Mouse (Mus musculus) CH12.LX (cell line): Measurements from ENCODE around the gene Rad9a.

Experiments used
- CTCF ChIP-seq, 2 experiments: IDR thresholded peaks in 1 of 2; conservative IDR thresholded peaks in 1 of 2; 2 replicates each; pipeline ENCODE4 v1.5.1; 2011 to 2012; ENCODE audit warnings: low read depth in 2 of 2, low read length in 2 of 2, improper control_type of control experiment in 1 of 2, inconsistent platforms in 1 of 2, mild to moderate bottlenecking in 1 of 2, moderate library complexity in 1 of 2
- EP300 ChIP-seq: IDR thresholded peaks from 2 replicates; pipeline ENCODE4 v1.6.1; 2011; ENCODE audit warnings: low read length, improper control_type of control experiment
- ETS1 ChIP-seq: conservative IDR thresholded peaks from 2 replicates; pipeline ENCODE4 v1.6.1; 2012; ENCODE audit warnings: low read depth, mild to moderate bottlenecking, inconsistent platforms, low read length, improper control_type of control experiment, moderate library complexity
- MAFK ChIP-seq: IDR thresholded peaks from 2 replicates; pipeline ENCODE4 v1.6.1; 2011; ENCODE audit warnings: low read length, improper control_type of control experiment; ENCODE audit not compliant: insufficient replicate concordance
- MAX ChIP-seq: IDR thresholded peaks from 2 replicates; pipeline ENCODE4 v1.6.1; 2011; ENCODE audit warnings: low read length, improper control_type of control experiment
- MYC ChIP-seq: IDR thresholded peaks from 2 replicates; pipeline ENCODE4 v1.6.1; 2011; ENCODE audit warnings: low read depth, mild to moderate bottlenecking, improper control_type of control experiment, low read length
- PAX5 ChIP-seq: IDR thresholded peaks from 2 replicates; pipeline ENCODE4 v1.6.1; 2012; ENCODE audit warnings: low read length, inconsistent platforms, mixed read lengths
- POLR2A ChIP-seq: IDR thresholded peaks from 2 replicates; pipeline ENCODE4 v1.6.1; 2011; ENCODE audit warnings: low read depth, mild to moderate bottlenecking, improper control_type of control experiment, low read length
- POLR2AphosphoS2 ChIP-seq: IDR thresholded peaks from 2 replicates; pipeline ENCODE4 v1.6.1; 2011; ENCODE audit warnings: low read depth, low read length, improper control_type of control experiment
- TBP ChIP-seq: conservative IDR thresholded peaks from 2 replicates; pipeline ENCODE4 v1.6.1; 2011; ENCODE audit warnings: low read depth, low read length, improper control_type of control experiment
- USF1 ChIP-seq: IDR thresholded peaks from 2 replicates; pipeline ENCODE4 v1.6.1; 2014; ENCODE audit warnings: low read depth, mild to moderate bottlenecking, inconsistent platforms, low read length, improper control_type of control experiment
- USF2 ChIP-seq: conservative IDR thresholded peaks from 2 replicates; pipeline ENCODE4 v1.6.1; 2011; ENCODE audit warnings: low read depth, low read length, improper control_type of control experiment
- ZC3H11A ChIP-seq: IDR thresholded peaks from 2 replicates; pipeline ENCODE4 v1.6.1; 2012; ENCODE audit warnings: low read depth, mild to moderate bottlenecking, inconsistent platforms, low read length, improper control_type of control experiment
- ZKSCAN1 ChIP-seq: IDR thresholded peaks from 2 replicates; pipeline ENCODE4 v1.6.1; 2012; ENCODE audit warnings: low read depth, inconsistent platforms, low read length, improper control_type of control experiment, borderline replicate concordance

GRCm38 (mm10) chr19:4151488-4151860 is 50.0 kb downstream of the Rad9a start:
- TF ChIP-seq POLR2A (no peak), ETS1 (no peak), CTCF (conservative IDR thresholded peaks at IDR 0.05 in 1 of 2, IDR thresholded peaks at IDR 0.05 in 1 of 2; ENCODE audit: low read depth in 2 of 2, low read length in 2 of 2) (no peak), MAFK (no peak), USF2 (no peak), USF1 (no peak), ZC3H11A (no peak), EP300 (no peak), ZKSCAN1 (no peak), TBP (no peak), MYC (no peak), POLR2AphosphoS2 (no peak), PAX5 (no peak), MAX (no peak)
